Mouse (Mus musculus) forebrain, embryonic 13.5 days (tissue): ENCODE data around the gene Wdr13. TPM values are rescaled to one million over a fixed set of nuclear protein-coding genes. Genes with fewer than 3 reads are reported as not detected.
"Not testable (repeated sequence)": the region's sequence is repeated elsewhere in the genome, so short reads cannot be mapped to it uniquely, and the experiment has no call there.

Experiments
- ATAC-seq: fragments of 200-750 bp; cut with Nextera tagmentation; 2 replicates; pipeline ENCODE4 v1.8.0; 2017
- H3K27ac ChIP-seq: fragments of 300-500 bp; sonication (generic); 2 replicates; pipeline ENCODE4 v1.5.1; 2015; ENCODE audit warnings: inconsistent platforms, mild to moderate bottlenecking, moderate library complexity
- H3K27me3 ChIP-seq: fragments of 300-500 bp; sonication (generic); 2 replicates; pipeline ENCODE4 v1.6.1; 2015; ENCODE audit warnings: mild to moderate bottlenecking, inconsistent platforms
- H3K36me3 ChIP-seq: fragments of 300-500 bp; sonication (generic); 2 replicates; pipeline ENCODE4 v1.6.1; 2015; ENCODE audit warnings: mild to moderate bottlenecking, inconsistent platforms; ENCODE audit not compliant: poor library complexity, severe bottlenecking
- H3K4me1 ChIP-seq: fragments of 300-500 bp; sonication (generic); 2 replicates; pipeline ENCODE4 v1.6.1; 2015; ENCODE audit warnings: inconsistent platforms
- H3K4me2 ChIP-seq: fragments of 300-500 bp; sonication (generic); 2 replicates; pipeline ENCODE4 v1.6.1; 2015; ENCODE audit warnings: inconsistent platforms, mild to moderate bottlenecking, moderate library complexity
- H3K4me3 ChIP-seq: fragments of 300-500 bp; sonication (generic); 2 replicates; pipeline ENCODE4 v1.5.1; 2015; ENCODE audit warnings: mild to moderate bottlenecking, inconsistent platforms
- H3K9ac ChIP-seq: fragments of 300-500 bp; sonication (generic); 2 replicates; pipeline ENCODE4 v1.6.1; 2015; ENCODE audit warnings: mild to moderate bottlenecking, inconsistent platforms
- H3K9me3 ChIP-seq: fragments of 300-500 bp; sonication (generic); replicated peaks from 2 replicates; pipeline ENCODE4 v1.6.1; 2016; ENCODE audit warnings: inconsistent platforms
- WGBS: fragments of 180-500 bp; shearing (Covaris S2); methylation state at CpG from one replicate; pipeline ENCODE4 v1.1.7; 2015; 5-methylcytosine and 5-hydroxymethylcytosine counted together
- polyA plus RNA-seq: library from polyadenylated mRNA; unstranded; fragments of >200 nt; fragmentation: Nextera tagmentation; extraction: Ambion mirVana; gene quantifications from 2 replicates; pipeline ENCODE4 v1.2.1, GENCODE M21; 2015

Wdr13 gene
- polyA plus RNA-seq, 1 experiment from 2014 or later = 36.2 TPM

GRCm38 (mm10) chrX:8099435-8099834 lies 33.3 kb downstream of the Wdr13 start:
- no peaks in the 10 kb centered on the region for H3K9me3 ChIP-seq
- 60% methylated on average over 4 of the region's 4 CpGs for WGBS
- H3K4me2 ChIP-seq = no peak overlapping the region
- H3K9ac ChIP-seq = no peak overlapping the region
- H3K36me3 ChIP-seq = no peaks in the 10 kb centered on the region
- no peak for ATAC-seq
- H3K4me3 ChIP-seq = no peak overlapping the region
- H3K27ac ChIP-seq = no peak overlapping the region
- H3K4me1 ChIP-seq = peaks cover 7% of the 10 kb centered on the region; the same call in 1 of the 2 replicates
- no peaks in the 10 kb centered on the region for H3K27me3 ChIP-seq

DNA sequence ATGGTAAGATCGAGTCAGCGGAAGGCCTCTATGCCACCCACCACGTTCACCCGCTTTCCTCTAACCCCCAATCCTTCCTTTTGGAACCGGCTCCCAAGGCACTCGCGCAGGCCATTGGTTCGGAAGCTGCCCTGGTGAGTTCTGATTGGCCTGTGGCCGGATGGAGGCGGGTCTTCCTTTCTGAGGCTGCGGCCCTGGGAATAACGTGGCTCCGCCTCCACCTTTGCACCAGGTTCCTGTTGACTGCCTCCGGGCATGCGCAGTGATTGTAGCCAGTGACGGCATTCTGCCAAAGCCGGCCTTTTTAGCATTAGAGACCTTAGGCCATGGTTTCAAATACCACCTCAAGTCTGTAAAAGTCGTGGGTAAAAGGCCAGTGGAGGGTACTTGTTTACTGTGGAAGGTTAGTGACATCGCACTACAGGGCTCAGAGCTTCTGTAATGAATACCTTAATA lies 35.9 kb downstream of the Wdr13 start:
- 23% methylated on average over 18 of the region's 19 CpGs for WGBS
- no peak overlapping the region for H3K27ac ChIP-seq
- peak; percentile 94 for ATAC-seq

GRCm38 (mm10) chrX:8096068-8096786 lies 36.5 kb downstream of the Wdr13 start:
- not testable (repeated sequence) for H3K9me3 ChIP-seq, H3K9ac ChIP-seq, H3K27me3 ChIP-seq, H3K4me1 ChIP-seq, H3K27ac ChIP-seq, H3K36me3 ChIP-seq
- ATAC-seq = peak; percentile 91
- H3K4me2 ChIP-seq = peak overlapping the region; percentile 46
- 17% methylated on average over 18 of the region's 48 CpGs for WGBS
- peak overlapping the region; percentile 27 for H3K4me3 ChIP-seq

More for the DNA sequence above, 35.9 kb downstream of the Wdr13 start:
- H3K27me3 ChIP-seq = no peaks in the 10 kb centered on the region
- peak overlapping the region; percentile 29 for H3K4me3 ChIP-seq
- H3K9me3 ChIP-seq = no peaks in the 10 kb centered on the region
- H3K9ac ChIP-seq = 0 out of 2 replicates have a peak overlapping the region, but pooled peaks have one; percentile 16
- H3K4me1 ChIP-seq = peaks cover 7% of the 10 kb centered on the region; the same call in 1 of the 2 replicates
- no peaks in the 10 kb centered on the region for H3K36me3 ChIP-seq
- peak overlapping the region; percentile 45 for H3K4me2 ChIP-seq

- Histone ChIP-seq H3K27ac (no peak overlapping the region), H3K4me3 (peak overlapping the region; percentile 27), H3K27me3 (no peaks in the 10 kb centered on the region), H3K36me3 (no peaks in the 10 kb centered on the region), H3K4me1 (peaks cover 4% of the 10 kb centered on the region; the same call in 1 of the 2 replicates), H3K4me2 (peak overlapping the region; percentile 46), H3K9ac (no peak overlapping the region), H3K9me3 (no peaks in the 10 kb centered on the region)
- no peak for ATAC-seq
- 85% methylated on average over 10 of the region's 10 CpGs for WGBS
Observed at GRCm38 (mm10) chrX:8095546-8095945, 37.1 kb downstream of the Wdr13 start.

GRCm38 (mm10) chrX:8090954-8091347 lies 41.7 kb downstream of the Wdr13 start:
- H3K36me3 ChIP-seq, H3K4me2 ChIP-seq, H3K27me3 ChIP-seq, H3K27ac ChIP-seq, ATAC-seq, H3K4me1 ChIP-seq, H3K4me3 ChIP-seq, H3K9ac ChIP-seq, H3K9me3 ChIP-seq: not testable (repeated sequence)
- WGBS = 77% methylated on average over 5 of the region's 5 CpGs

DNA sequence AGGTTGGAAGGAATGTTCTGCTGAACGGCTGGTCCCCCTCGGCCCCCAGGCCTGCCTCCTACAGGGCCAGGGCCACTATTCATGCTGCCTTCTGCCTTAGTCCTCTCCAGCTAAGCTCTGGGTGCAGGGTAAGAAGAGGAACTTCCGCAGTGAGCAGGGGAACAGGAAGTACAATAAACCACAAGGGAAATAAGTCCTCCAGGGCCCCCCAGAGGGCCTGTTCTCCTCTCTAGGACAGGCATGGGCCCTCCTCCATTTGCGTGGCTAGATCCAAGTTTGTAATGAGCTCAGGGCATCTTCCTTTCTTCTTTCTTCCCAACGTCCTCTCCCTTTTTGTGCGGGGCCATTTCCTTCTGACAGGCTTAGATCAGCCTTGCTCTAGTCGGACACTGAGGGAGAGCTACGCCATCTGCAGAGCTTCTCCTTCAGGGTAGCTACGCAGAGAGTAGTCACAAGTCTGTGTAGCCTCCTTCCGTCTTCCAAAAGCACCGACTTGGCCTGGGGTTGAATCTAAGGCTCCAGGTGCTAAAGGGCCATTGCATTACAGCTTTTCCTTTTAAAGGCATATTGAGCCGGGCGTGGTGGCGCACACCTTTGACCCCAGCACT lies 42.2 kb downstream of the Wdr13 start, which contains the start of gene Was:
Was (minus strand) TSS at position 153 of the 608 bp plus-strand sequence.
- H3K9me3 ChIP-seq = no peaks in the 10 kb centered on the region
- H3K4me3 ChIP-seq = no peak within 1 kb of the TSS
- no peak within 1 kb of the TSS for H3K27ac ChIP-seq
- WGBS = 87% methylated on average over 14 of the region's 14 CpGs
- H3K36me3 ChIP-seq = no peaks in the 10 kb centered on the region
- no peak within 1 kb of the TSS for H3K4me2 ChIP-seq
- no peak within 1 kb of the TSS for H3K9ac ChIP-seq
- no peaks in the 10 kb centered on the region for H3K4me1 ChIP-seq
- ATAC-seq = no peak
- no peaks in the 10 kb centered on the region for H3K27me3 ChIP-seq

- no peaks in the 10 kb centered on the region for H3K4me1 ChIP-seq
- no peaks in the 10 kb centered on the region for H3K9me3 ChIP-seq
- H3K27ac ChIP-seq = no peak overlapping the region
- WGBS = 92% methylated on average over 3 of the region's 3 CpGs
- no peak overlapping the region for H3K4me3 ChIP-seq
- no peaks in the 10 kb centered on the region for H3K27me3 ChIP-seq
- no peak for ATAC-seq
- H3K4me2 ChIP-seq = no peak overlapping the region
- H3K36me3 ChIP-seq = no peaks in the 10 kb centered on the region
- no peak overlapping the region for H3K9ac ChIP-seq
Observed at GRCm38 (mm10) chrX:8089746-8090145, 42.9 kb downstream of the Wdr13 start.

GRCm38 (mm10) chrX:8085611-8086010 lies 47.1 kb downstream of the Wdr13 start:
- Histone ChIP-seq H3K36me3 (no peaks in the 10 kb centered on the region), H3K27ac (no peak overlapping the region), H3K9me3 (no peaks in the 10 kb centered on the region), H3K4me2 (no peak overlapping the region), H3K4me3 (no peak overlapping the region), H3K9ac (no peak overlapping the region), H3K4me1 (no peaks in the 10 kb centered on the region), H3K27me3 (no peaks in the 10 kb centered on the region)
- WGBS = 87% methylated on average over 7 of the region's 8 CpGs
- ATAC-seq = no peak

GRCm38 (mm10) chrX:8084771-8085259 lies 47.9 kb downstream of the Wdr13 start:
- Histone ChIP-seq H3K4me3 (no peak overlapping the region), H3K27ac (no peak overlapping the region), H3K9me3 (no peaks in the 10 kb centered on the region), H3K27me3 (no peaks in the 10 kb centered on the region), H3K4me1 (no peaks in the 10 kb centered on the region), H3K36me3 (no peaks in the 10 kb centered on the region), H3K4me2 (no peak overlapping the region), H3K9ac (no peak overlapping the region)
- ATAC-seq = no peak
- whole genome bisulfite sequencing = 90% methylated on average over 6 of the region's 6 CpGs

DNA sequence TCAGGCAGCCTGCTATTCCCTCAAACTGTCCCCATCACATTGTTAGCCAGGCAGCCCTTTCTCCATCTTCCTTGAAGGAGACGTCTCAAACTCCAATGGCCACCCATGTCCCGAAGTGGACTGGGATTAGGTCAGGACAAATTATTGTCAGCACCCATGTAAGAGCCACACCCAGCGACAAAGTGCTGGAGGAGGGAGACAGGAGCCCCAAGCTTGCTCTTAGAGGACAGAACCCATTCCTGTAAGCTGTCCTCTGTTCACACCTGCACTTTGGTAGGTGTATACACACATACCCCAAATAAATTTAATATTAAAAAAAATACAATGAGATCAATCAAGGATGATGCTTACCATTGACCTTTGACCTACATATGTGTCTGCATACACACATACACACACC lies 57.6 kb downstream of the Wdr13 start:
- H3K27ac ChIP-seq = peak overlapping the region; percentile 80
- H3K4me3 ChIP-seq = peak overlapping the region; percentile 61
- H3K9me3 ChIP-seq = no peaks in the 10 kb centered on the region; the same call in 1 of the 2 replicates
- peak; percentile 36 for ATAC-seq
- WGBS = 26% methylated on average over 3 of the region's 3 CpGs
- H3K4me1 ChIP-seq = peaks cover 6% of the 10 kb centered on the region
- H3K9ac ChIP-seq = peak overlapping the region; percentile 51
- H3K36me3 ChIP-seq = peaks cover 10% of the 10 kb centered on the region
- no peaks in the 10 kb centered on the region for H3K27me3 ChIP-seq
- H3K4me2 ChIP-seq = peak overlapping the region; percentile 55

DNA sequence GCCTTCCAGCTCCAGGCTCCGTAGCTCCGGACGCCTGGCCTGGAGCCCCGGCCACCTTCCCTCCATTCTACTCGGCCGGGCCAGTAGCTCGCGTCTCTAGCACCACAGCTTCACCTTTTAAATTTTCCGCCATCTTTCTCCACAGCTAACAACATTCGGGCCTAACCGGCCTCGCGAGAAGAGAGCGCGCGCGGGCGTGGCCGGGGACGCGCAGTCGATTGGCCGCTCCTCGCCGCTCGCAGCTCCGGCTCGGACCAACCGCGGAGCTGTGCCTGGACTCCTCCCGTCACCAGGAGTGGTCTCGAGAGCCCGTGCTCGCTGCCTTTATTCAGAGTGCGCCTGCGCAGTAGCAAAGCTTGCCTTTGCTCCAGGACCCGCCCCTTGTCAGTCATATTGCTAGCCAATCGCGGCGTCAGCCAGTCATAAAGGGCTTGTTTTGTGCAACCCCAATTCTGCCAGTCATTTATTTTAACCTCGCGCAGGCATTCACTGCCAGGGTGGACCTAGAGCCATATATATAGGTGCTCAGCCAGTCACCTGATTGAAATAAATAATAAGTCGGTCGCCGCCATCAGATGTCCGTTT lies 58.2 kb downstream of the Wdr13 start, which contains the start of gene Suv39h1:
Suv39h1 (minus strand) TSS at position 331 of the 585 bp plus-strand sequence.
- Histone ChIP-seq H3K9ac (peak within 1 kb of the TSS; percentile 68), H3K27me3 (no peaks in the 10 kb centered on the region), H3K4me2 (peak within 1 kb of the TSS; percentile 62), H3K36me3 (peaks cover 10% of the 10 kb centered on the region), H3K27ac (peak within 1 kb of the TSS; percentile 80), H3K4me3 (peak within 1 kb of the TSS; percentile 61), H3K4me1 (peaks cover 6% of the 10 kb centered on the region), H3K9me3 (no peaks in the 10 kb centered on the region; the same call in 1 of the 2 replicates)
- WGBS = 17% methylated on average over 45 of the region's 46 CpGs
- ATAC-seq = peak; percentile 98
